Mouse (Mus musculus) cerebellum, postnatal 4 days (tissue): ENCODE measurements around the gene Lnx2.

Source experiments
- DNase-seq, 2 experiments: peaks; one replicate each; pipeline ENCODE4 v3.0.0; 2022; ENCODE audit warnings: low spot score in 2 of 2, mixed read lengths in 1 of 2

Gene Lnx2

DNA sequence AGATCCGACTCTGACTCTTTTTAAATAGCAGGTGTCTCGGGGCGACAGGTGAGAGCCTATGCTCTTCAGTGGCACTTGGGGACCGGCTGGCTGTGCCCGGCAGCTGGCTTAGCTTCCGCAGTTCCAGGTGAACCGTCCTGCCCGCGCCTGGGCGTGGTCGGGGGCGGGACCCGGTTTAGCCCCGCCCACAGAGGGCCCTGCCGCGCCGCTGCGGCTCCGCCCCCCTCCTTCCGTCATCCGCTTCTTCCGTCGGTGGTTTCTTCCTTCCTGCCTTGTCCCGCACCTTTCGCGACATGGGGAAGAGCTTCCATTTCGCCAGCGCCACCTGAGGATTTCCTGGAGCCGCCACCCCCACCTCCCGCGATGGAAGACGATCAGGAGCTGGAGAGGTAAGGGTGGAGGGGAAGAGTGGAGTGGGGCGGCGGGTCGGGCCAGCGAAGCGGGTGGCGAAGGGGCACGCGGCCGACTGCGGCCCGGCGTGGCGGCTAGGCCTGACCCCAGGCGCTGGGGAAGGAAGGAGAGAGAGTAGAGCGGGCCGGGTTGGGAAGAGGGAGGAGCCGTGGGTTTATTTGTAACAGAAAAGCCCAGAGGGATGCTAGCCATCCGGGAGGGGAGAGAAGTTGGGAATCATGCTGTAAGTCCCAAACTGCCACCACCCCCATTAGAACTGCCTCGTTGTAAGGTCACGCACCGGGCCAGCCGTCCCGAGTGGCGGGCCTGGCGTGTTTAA, 1.1 kb upstream of the Lnx2 start:
- peak; percentile 61 to 89 for DNase-seq

DNA sequence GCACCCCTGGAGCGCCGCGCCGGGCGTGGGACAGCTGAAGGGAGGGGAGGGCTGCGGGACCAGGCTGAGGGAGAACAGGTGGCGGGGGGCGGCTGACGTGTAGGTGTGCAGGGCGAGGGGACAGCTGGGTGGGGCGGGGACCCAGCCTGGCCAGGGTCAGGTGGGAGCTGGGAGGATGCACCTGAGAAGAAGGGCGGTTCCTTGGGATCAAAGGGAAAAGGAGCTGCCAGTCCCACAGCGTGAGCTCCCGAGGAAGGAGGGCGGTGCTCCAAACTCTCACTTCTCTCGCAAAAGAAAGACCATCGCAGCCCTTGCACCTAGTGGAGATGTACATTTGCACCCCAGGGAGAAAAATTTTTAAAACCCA, 396 bp upstream of the Lnx2 start, which contains the start of gene Polr1d:
Gene Polr1d (plus strand): TSS at position 252 of the 367 bp plus-strand sequence.
- no peak for DNase-seq

DNA sequence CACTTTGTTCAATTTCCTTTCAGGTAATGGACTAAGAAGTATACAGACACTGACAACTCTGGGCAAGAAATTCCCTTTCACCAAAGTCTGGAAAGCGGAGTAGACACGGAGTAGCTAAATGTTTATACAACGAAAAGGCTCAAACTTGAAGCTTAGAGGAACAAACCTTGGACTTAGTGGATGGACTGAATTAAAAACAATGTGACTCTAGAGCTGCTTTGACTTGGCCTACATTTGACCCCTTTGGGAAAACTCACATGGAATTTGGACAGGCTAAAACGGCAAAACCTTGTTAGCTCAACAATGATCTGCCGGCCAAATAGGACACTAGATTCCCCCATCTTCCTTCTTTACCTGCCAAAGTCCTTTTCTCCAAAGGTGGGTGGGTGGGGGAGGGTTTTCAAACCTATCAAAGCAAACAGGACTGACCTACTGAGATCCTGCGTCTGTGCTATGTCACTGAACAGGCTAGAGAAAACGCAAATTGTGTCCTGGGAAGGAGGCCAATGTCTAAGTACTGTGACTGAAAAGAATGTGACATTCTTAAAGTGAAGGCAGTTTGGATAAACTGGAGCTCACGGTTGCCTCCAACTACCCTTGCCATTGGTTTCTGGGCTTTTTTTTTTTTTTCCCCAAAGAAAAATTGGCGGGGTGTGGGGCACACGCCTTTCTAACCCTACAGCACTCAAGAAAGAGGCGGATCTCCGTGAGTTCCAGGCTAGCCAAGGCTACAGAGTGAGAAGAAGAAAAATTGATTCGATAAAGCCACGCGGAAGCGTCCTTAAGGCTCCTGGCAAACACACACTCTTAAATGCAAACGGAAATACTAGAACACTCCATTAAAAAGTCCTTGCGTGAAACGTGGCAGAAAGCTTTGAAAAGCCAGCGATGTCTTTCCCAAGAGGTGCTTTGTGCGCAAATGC, 1.0 kb downstream of the Lnx2 start:
- DNase-seq, result no peak

DNA sequence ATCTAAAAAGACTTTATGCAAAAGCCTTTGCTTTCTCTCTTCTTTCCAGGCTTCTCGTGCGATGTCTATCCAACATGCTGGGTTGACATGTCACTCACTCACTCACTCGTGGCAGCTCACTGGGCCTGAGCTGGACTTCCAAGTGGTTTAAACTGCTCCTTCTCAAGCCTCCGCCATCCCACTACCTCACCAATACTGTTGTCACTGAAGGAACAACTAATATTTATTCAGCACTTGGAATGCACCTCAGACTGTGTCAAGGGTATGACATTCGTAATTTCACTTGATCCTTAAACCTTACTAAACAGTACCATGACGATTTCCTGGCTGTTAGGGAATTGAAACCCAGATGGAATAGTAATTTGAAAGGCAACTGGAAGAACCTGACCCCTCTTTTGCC, 2.6 kb downstream of the Lnx2 start:
- no peak for DNase-seq

DNA sequence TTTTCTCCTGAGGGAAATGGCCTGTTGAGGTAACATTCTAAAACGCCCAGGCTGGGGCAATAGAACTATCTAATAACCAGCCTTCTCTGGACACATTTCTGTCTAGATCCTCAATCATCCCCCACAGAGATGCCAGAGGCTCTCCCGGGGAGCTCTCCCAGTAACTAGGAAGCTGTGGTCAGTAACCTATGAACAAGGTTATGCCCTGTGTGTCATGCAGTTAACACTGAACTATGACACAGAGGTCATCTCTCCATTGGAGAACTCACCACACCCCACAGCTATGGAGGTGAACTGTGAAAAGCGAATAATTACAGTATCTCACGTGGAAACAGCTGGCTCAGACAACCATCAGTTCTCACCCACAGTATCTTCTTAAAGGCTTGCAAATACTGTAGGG, 4.5 kb downstream of the Lnx2 start:
- DNase-seq, result no peak

DNA sequence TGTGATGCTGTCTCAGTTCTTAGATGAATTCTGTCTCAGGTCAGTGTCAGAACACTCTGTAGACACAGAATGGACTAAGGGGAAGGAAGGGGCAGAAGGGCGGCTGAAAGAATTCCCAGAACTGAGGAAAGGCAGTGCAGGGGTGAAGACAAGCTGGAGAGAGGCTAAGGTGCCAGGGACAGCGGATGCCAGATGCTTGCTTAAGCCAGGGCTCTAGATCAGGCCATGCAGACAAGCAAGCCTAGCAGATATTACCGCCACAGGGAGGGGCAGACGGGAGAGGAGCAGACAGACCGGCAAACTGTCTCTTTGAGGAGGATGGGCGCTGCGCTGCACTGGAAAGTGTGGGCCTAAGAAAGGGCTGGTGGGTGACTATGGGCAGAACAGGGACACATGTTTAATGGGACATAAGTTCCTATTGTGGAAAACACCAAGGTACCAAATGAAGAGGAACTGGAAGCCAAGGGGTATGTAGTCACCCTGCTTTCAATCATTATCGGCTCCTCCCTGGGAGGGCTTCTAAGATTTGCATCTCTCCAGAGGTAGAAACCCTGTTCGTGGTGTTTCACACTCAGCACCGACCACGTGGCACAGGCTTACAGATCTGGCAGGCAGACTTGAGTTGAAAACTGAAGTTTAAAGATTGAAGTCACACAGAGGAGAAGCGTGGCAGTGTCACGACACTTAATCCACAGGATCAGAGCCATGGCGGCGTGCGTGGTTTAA, 5.4 kb downstream of the Lnx2 start:
- no peak for DNase-seq

DNA sequence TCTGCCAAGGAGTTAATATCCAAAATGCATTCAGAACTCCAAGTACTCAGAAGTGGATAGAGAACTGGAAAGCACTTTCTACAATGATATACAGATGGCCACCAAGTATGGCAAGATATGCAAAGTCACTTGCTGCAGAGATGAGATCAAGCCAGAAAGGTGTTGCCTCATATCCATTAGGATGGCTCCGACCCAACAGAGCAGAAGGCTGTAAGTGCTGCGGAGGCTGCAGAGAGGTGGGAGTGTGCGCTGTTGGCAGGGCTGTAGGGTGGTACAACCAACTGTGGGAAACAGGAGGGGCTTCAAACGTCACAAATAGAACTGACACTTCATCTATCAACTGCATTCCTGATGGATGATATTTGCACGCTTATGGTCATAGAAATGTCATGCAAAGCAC, 7.5 kb downstream of the Lnx2 start:
- DNase-seq, result no peak

DNA sequence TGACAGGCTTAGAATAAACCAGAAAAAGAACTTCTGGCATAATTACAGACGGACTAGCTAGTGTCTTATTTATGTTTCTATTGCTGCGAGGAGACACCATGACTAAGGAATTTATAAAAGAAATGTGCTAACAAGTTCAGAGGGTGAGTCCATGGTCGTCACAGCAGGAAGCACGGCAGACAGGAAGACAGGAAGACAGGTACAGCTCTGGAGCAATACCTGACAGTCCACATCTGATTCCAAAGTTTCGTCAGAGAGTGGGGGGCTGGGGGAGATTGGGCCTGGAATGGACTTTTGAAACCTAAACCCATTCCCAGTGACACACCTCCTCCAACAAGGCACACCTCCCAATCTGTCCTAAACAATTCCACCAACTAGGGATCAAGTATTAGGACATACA, 9.4 kb downstream of the Lnx2 start:
- no peak for DNase-seq

DNA sequence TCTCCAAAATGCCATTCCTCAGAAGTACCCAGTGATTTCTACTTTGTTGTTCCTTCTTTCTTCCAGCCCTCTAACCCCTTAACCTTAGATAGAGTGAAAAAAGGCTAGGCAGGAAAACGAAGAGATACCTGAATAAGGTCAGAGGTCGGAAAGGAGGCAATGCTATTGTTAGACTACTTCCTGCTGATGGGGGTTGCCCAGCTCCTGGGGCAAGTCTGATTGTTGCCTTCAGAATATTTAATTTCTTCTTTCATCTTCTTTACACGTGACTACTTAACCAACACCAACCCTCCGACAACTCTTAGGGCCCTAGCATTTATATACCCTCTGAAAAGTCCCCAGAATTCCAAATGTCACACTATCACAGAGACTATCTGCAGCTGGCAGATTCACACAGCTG, 10.3 kb downstream of the Lnx2 start:
- DNase-seq, result no peak

DNA sequence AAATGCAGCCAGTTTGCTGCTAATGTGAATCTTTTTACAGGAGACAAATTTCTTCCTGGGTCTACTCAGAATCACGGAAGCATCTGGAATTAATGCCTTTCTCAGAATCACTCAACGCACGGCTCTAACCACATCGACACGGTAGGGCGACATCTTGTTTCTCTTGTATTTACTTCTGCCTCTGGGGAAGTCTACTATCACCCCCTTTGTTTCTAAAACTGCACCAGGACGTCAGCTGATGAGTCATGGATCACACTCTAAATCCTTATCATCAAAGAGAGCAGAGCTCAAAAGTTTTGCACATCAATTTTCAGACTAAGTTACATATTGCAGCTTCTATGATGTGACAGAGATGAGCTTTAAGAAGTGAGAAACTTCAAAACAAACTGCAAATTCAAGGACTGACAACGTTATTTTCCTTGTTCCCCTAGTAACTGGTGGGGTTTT, 13.1 kb downstream of the Lnx2 start:
- no peak for DNase-seq

DNA sequence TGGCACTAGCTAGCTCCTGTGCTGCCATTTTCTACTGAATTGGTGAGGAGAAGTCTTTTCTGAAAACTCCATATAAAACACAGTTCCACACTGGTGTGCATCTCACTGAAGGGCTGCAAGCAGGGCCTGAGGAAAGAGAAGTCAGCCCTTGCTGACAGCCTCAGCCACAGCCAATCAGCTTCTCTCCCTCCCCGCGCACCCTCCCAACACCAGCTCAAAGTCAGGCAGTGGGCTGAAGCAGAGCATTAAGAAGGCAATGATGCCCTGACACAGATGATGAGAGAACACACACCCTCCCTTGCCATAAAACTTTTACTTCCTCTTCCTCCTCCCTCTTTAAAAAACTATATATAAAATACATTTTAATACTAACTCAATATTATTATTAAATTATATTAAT, 16.4 kb downstream of the Lnx2 start:
- no peak for DNase-seq

DNA sequence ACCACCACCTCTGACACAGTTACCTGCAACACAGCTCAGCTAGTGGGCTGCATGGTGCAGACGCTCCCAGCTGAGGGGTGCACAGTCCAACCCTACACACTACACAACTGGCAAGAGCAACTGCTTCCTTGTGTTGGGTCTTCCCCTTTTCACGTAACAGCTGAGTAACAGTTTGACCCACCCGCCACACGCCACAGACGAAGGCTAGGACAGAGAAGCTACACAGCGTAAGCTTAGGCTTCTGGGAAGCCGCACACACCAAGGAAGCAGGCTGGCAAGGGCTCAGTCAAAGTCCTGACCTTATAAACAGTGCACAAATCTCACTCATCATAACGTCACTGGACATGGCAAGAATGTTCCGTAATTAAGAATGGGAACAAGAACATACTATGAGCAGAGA, 17.1 kb downstream of the Lnx2 start:
- DNase-seq, result no peak

DNA sequence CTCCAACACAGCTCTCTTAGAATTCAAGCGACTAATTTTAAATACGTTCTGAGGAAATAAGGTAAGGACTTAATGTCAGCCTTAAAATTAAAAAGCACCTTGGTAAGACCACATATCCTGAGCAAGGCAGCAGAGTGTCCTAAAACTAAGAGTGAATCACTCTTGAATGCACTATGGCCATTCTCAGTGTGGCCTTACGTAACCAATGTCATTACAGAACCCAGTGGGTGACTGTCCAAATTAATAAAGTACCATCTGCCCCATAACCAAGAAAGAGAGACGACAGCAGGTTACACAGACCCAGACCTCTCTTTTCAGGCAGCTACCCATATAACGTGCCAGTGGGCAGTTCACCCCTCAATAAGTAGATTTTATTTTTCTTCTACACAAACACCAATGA, 17.7 kb downstream of the Lnx2 start:
- DNase-seq, result no peak

DNA sequence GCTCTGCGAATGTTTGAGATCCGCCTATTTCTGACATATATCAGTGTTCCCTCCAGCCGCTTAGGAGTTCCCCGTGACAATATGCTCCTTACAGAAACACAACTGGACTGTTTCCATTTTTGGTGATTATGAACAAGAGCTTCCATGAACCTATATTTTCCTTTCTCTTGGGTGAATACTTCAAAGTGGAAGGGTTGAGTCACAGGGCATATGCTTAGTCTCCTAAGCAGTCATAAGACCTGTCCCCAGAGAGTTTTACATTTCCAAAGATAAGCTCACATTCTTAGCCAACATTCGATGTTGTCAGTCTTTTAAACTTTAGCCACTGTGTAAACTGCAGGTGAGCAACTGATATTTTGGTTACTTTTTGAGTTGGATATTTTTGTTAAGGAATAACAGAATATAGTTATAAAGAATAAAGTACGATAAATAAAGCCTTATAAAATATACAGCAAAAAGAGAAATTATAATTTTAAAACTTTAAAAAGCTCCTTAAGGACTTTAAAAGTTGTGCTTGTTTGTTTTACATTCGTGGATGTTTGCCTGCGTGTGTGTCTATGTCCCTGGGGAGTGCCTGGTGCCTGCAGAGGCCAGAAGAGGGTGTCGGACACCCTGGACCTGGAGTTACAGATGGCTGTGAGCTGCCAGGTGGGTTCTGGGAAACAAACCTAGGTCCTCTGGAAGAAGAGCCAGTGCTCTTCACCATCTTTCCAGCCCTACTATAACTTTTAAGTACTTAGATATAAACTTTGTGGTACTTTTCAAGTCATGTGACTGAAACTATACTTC, 18.6 kb downstream of the Lnx2 start:
- no peak for DNase-seq

DNA sequence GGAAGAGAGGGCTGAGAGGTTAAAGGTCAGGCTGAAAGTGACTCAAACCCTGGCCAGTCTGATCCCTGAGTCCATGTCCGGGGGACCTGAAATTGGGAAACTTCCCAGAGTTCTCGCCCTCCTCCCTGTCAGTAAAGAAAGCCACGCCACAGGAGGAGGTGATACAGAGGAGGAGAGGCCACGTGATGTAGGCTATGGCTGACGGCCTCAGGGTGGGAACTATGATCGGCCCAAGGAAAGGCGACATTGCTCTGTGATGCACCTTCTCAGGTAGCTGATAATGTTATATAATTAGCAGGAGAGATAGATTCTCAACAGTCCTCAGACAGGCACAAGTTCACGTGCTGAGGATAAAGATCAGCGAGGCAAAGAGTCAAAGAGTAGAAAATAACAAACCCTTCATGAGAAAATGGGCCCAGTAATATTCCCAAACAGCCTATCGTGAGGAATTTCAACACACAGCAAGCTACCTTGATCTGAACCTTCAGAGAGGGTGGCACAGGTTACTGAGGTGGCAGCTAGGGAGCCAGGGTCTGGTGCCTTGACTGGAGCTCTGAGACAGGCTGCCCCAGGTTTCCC, 19.6 kb downstream of the Lnx2 start:
- no peak for DNase-seq

DNA sequence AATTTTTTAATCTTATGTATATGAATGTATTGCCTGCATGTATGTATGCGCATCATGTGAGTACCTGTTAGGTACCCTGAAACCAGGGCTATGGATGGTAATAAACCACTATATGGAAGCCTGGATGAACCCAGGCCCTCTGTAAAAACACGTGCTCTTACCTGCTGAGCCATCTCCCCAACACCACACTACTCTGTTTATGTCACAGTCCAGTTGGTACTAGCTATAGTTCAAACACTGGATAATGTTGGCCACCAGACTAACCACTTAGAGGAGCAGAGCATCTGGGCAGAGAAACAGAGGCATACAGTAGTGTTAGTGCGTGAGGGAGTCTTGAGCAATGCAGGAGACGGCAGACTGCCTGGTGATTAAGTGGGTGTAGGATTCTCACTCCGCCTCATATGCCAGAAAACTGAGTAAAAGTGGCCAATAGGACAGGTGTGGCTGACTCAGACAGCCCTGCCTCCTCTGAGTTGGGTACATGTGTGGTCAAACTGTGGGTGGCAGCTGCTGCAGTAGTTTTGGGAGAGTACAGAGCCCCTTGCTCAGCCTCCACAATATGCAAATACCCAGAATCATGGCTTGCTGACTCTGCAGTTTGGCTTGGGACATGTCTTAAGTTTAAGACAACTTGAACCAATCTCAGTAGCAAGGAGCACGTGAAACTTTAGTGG, 20.7 kb downstream of the Lnx2 start:
- no peak for DNase-seq

DNA sequence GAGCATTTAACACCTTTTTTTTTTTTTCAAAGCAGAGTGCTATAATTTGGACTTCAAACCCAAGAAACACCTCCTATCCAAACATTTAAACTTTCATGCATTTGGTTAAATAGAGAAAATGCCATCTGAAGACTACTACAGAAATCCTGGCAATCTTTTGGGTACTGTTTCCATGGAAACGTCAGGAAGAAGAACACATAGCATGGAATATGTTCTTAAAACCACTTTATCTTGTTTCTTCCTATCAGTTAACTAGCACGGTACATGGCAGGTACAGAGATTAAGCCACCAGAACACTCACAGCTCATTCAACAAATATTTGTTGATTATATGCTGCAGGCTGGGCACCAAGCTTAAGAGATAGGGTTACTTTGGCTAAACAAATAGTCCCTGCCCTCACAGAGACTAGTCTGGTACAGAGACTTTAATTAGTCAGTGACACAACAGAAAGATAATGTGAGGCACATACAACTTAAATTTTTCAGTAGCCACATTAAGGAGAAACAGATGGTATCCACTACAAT, 21.6 kb downstream of the Lnx2 start:
- no peak for DNase-seq

DNA sequence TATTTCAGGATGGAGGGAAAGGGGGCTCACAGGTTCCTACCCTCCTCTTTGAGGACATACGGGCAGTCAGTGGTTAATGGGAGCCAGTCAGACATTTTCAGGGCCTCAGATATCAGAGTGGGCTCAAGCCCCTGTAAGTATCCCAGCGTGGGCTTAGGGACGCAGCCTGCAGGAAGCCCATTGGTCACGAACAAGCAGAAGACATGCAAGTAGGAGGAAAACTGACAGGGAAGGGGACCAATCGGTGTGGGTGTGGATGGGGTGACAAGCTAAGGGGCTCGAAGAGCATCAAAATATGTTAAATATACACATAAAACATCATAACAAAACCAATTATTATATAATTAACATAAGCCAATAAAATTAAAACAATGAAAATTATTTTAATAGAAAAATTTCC, 22.1 kb downstream of the Lnx2 start:
- DNase-seq, result no peak

DNA sequence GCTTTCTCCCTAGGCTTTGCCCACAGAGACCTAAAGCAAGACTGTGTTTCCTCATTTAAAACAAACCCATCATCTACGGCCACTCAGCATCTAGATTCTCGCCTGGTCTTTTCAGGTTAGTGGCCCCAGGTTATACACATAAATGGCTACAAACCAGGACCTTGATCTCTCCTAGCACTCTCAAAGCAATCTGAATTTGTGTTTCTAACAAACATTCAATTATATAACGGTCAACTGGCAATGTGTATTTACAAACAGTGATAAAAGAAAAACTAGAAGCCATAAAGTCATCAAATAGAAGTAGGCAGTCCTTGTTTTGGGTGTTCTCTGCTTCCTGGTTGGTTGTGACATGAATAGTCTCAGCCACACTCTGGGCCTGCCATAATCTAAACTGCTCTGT, 22.9 kb downstream of the Lnx2 start:
- no peak for DNase-seq

DNA sequence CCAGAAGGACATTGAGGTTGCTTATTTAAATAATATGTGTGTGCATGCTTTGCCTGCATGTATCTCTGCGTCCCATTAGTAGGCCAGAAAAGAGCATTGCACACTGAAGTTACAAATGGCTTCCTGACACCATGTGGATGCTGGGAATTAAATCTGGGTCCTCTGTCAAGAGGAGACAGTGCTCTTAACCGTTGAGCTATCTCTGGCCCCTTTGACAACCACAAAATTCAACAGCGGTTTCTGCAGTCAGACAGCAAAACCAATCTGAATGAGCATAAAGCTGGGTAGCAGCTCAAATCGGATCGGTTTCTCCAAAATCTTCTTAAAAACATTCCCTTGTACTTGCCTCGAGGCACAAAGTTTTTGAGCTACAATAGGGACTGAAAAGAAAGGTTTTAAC, 23.3 kb downstream of the Lnx2 start:
- DNase-seq, result no peak

DNA sequence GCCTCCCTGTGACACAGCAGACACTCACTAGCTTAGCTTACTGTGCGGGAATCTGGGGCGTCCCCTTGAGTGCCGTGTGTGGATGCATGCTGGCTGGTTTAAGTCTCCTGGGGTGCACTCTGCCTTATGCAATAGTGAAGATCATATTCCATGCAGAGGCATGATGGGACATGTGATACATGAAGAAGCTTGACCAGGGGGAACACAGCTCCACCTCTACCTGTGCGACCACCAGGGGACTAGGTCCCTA, 24.2 kb downstream of the Lnx2 start:
- no peak for DNase-seq
